Mouse (Mus musculus): ENCODE results near the gene Gemin4. TPM values are rescaled to one million over a fixed set of nuclear protein-coding genes. Genes with fewer than 3 reads are reported as not detected.
"Not testable (repeated sequence)": the region's sequence is repeated elsewhere in the genome, so short reads cannot be mapped to it uniquely, and the experiment has no call there.

The Gemin4 gene
- polyA plus RNA-seq, 1 experiment from 2014 or later, result 15.7 TPM

DNA sequence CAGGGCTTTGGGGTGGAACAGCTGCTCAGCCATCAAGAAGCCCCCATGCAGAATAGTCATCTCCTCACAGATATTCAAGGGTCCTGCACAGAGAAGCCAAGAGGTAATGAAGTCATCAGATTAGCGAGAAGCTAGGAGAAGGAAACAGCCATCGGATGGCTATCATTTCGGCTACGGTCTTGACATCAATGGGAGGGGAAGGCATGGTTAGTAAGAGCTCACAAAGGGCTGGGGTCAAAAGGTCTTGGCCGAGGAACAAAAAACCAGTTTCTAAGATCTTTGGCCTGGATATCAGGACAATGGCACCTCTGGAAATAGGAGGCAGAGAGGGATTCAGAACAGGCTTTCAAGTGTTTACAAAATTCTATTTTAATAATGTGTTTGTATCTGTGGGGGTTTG is 3.6 kb downstream of the Gemin4 start:
- Histone ChIP-seq H3K36me3 (peaks cover 52% of the 10 kb centered on the region), H3K4me3 (replicated peaks) (no peak overlapping the region), H3K27me3 (no peaks in the 10 kb centered on the region), H3K4me2 (replicated peaks) (no peak overlapping the region), H3K9me3 (no peaks in the 10 kb centered on the region), H3K9ac (replicated peaks) (no peak overlapping the region), H3K4me1 (replicated peaks) (peaks cover 16% of the 10 kb centered on the region), H3K27ac (no peak overlapping the region)
- no peak for ATAC-seq
- 22% methylated on average over 5 of the region's 5 CpGs for WGBS

DNA sequence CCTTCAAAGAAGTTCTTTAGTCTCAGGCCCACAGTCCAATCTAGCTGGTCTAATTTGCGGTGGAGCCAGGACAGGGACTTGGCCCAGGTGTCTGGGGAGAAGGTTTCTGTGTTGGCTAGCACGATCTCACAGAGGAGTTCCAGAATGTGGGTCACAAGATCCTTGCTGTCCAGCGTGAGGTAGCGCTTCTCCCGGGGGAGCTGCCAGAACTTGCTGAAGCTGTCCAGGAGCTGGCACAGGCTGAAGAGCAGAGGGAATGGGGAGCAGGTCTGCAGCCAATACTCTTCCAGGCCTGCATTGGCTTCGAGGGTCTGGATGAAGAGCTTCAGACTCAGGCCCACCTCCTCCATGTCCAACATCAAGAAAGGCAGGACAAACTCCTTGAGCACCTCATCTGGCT is 5.9 kb downstream of the Gemin4 start:
- H3K4me2 ChIP-seq (replicated peaks); H3K4me1 ChIP-seq (replicated peaks); H3K9ac ChIP-seq (replicated peaks); ATAC-seq; H3K27me3 ChIP-seq; H3K4me3 ChIP-seq (replicated peaks); H3K9me3 ChIP-seq; H3K27ac ChIP-seq: not testable (repeated sequence)
- H3K36me3 ChIP-seq, result peaks cover 74% of the 10 kb centered on the region
- WGBS, result 97% methylated on average over 5 of the region's 6 CpGs

DNA sequence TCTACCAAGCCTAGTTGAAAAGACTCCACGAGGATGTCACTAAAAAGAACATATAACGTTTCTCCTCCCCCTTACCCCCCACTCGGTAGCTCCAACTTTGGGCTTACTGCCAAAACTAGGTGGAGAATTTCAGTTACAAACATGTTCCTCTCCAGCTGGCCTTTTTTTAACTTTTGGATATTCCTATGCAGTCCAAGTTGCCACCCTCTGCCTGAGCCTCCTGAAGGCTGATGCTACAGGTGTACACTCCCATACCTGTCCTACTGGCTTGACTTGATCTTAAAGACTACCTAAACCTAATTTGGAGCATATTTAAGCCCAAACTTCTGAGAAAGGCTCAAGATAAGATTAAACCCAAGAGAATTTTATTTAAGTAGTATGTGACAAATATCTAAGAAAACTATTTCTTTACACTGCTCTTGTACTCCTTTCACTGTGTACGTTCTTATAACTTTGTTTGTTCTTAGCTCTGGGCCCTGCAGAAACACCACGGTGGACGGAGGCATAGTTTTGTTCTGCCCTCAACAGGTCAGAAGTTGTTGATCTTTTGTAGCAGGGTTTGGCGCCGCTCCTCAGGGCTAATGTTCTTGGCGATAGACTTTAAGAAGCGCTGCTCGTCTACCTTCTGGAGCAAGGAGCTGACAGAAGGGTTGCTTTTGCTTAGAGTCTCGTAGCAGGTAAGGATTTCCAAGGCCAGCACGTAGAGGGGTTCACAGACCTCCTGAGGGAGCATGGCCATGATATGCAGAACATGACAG is 7.1 kb downstream of the Gemin4 start:
- no peaks in the 10 kb centered on the region for H3K9me3 ChIP-seq
- no peak for ATAC-seq
- H3K36me3 ChIP-seq, result peaks cover 86% of the 10 kb centered on the region
- no peaks in the 10 kb centered on the region for H3K27me3 ChIP-seq
- H3K4me1 ChIP-seq (replicated peaks), result no peaks in the 10 kb centered on the region
- H3K9ac ChIP-seq (replicated peaks), result no peak overlapping the region
- H3K27ac ChIP-seq, result no peak overlapping the region
- no peak overlapping the region for H3K4me2 ChIP-seq (replicated peaks)
- WGBS, result 94% methylated on average over 13 of the region's 13 CpGs
- H3K4me3 ChIP-seq (replicated peaks), result no peak overlapping the region

DNA sequence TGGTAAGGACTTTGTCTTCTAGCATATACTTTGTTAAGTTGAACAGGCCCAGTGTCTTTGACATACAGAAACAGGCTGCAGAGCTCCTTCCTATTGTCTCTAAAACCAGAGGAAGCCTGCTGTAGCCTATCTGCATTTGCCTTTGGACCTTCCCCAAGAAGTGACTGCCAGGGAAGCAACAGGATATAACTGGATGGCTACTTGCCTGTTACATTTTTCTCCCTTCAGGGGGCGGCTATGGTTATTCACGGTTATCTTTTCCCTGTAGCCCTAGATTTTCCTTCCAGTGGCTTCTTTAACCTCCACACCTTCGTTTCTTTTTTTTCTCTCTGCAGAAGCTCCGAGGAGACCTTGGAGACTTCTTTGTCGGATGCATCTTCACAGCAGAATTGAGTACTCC is 10.7 kb downstream of the Gemin4 start:
- no peaks in the 10 kb centered on the region for H3K9me3 ChIP-seq
- peaks cover 70% of the 10 kb centered on the region for H3K36me3 ChIP-seq
- no peak overlapping the region for H3K4me3 ChIP-seq (replicated peaks)
- H3K4me2 ChIP-seq (replicated peaks), result no peak overlapping the region
- WGBS, result 91% methylated on average over 5 of the region's 5 CpGs
- no peak overlapping the region for H3K9ac ChIP-seq (replicated peaks)
- ATAC-seq, result no peak
- peaks cover 14% of the 10 kb centered on the region for H3K4me1 ChIP-seq (replicated peaks)
- H3K27ac ChIP-seq, result no peak overlapping the region
- no peaks in the 10 kb centered on the region for H3K27me3 ChIP-seq

DNA sequence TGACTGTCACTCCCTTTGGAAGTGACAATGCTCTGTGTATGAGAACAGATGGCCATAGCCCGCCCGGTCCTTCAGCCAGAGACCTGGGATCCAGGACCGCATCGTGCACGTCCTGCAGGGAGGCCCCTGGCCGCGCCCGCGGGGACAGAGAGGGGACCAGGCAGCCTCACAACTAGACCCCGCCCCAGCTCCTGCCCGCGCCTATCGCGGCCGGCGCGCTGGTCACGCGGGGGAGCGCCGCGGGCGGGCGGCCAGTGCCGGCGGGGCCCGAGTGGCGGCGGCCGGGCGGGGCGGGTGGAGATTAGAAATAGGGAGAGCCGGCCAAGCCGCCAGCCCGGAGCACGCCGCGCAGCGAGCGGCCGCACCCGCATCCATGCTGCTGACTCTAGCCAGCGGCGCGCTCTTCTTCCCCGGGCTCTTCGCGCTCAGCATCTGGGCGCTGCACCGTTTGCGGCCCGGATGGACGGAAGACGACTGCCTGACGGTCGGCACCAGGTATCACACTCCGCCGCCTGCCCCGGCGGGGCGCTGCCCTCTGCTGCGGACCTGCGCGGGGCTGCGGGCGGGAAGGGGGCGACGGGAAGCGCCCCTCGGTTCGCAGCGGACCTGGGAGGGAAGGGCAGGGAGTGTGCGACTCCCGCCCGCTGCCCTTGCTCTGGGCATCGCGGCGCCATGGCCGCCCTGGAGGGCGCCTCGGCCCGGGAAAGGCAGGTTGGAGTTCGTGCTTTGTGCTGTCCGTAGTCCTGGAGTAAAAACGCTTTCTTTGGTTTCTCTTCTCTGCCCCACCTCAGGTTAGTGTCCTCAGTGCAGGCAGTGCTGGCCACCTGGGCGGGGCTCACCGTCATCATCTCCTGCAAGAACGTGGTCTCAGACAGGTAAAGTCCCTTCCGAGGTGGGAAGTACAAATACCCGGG is 15.4 kb downstream of the Gemin4 start:
- Histone ChIP-seq H3K4me3 (replicated peaks) (peak overlapping the region; percentile 86), H3K27me3 (0 out of 2 replicates have a peak, but pooled peaks cover 6% of the 10 kb centered on the region), H3K4me1 (replicated peaks) (peaks cover 14% of the 10 kb centered on the region), H3K4me2 (replicated peaks) (peak overlapping the region; percentile 81), H3K9ac (replicated peaks) (peak overlapping the region; percentile 97), H3K36me3 (peaks cover 24% of the 10 kb centered on the region), H3K9me3 (no peaks in the 10 kb centered on the region), H3K27ac (peak overlapping the region; percentile 87)
- WGBS, result under 1% methylated on average over 76 of the region's 90 CpGs
- peak; percentile 98 for ATAC-seq

DNA sequence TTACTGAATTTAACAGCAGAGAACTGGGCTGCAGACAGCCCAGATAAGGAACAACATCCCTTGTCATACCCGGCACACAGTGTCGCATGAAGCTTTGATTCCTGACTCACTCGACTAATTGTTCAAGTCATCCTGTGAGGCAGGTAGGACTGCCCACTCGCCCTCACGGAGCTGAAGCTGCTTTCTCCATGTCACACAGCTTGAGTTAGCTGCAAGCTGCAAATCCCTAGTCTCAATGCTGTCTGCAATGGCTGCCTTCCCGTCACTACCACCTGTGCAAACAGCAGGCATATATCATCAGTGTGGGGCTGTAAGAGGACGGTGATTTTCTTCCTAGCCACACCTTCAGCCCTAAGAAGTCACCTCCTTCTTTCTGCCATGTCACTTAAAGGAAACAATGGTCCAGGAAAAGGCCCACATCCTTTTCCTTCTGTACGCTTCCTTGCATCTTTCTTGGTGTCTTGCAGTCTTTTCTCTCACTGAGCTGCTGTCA is 20.4 kb downstream of the Gemin4 start:
- WGBS, result 51% methylated on average over 8 of the region's 8 CpGs
- Histone ChIP-seq H3K9ac (replicated peaks) (0 out of 2 replicates have a peak overlapping the region, but pooled peaks have one; percentile 14), H3K4me2 (replicated peaks) (no peak overlapping the region), H3K4me3 (replicated peaks) (no peak overlapping the region), H3K27ac (no peak overlapping the region), H3K4me1 (replicated peaks) (no peaks in the 10 kb centered on the region; the same call in none of the 2 replicates), H3K9me3 (no peaks in the 10 kb centered on the region), H3K36me3 (no peaks in the 10 kb centered on the region), H3K27me3 (0 out of 2 replicates have a peak, but pooled peaks cover 7% of the 10 kb centered on the region)
- no peak for ATAC-seq

DNA sequence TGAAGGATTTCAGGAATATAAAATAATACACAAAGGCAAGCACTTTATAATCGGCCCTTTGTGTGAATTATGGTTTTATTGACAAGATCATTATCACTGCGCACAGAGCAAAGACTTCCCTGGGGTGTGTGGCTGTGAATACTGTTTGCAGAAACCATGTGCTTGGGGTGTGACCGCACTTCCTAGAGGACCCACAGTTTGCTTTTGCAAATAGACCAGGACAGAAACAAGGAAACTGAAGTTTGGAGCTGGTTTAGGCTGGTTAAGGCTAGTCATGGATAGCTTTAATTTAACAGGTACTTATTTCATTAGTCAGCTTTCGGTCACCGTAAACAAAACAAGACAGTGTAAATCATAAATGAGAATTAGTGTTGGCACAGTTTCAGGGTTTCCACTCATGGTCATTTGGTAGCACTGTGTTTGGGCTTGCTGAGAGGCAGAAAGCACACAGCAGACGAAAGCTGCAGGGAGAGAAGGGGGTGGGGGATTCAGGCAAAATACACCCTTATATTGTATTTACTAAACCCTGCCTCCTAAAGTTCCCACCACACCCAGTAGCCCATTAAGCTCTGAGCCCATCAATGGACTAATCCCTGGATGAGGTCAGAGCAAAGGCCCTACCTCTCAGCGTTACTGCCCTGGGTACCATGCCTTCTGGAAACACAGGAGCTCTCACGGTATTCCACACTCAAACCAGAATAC is 21.0 kb downstream of the Gemin4 start:
- no peaks in the 10 kb centered on the region; the same call in none of the 2 replicates for H3K4me1 ChIP-seq (replicated peaks)

DNA sequence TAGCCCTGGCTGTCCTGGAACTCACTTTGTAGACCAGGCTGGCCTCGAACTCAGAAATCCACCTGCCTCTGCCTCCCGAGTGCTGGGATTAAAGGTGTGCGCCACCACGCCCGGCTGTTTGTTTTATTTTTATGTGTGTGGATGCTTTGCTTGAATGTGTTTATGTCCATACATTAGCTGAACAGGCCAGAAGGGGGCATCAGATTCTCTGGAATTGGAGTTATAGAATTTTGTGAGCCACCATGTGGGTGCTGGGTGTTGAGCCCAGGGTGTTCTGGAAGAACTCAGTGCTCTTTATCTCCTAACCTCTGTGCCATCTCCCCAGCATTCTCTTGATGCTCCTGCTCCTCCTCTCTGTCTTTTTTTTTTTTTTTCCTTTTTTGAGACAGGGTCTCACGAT is 30.6 kb downstream of the Gemin4 start:
- Histone ChIP-seq H3K9ac (replicated peaks) (no peak overlapping the region), H3K27me3 (no peaks in the 10 kb centered on the region), H3K36me3 (no peaks in the 10 kb centered on the region), H3K4me1 (replicated peaks) (no peaks in the 10 kb centered on the region), H3K27ac (no peak overlapping the region), H3K4me3 (replicated peaks) (no peak overlapping the region), H3K9me3 (no peaks in the 10 kb centered on the region), H3K4me2 (replicated peaks) (no peak overlapping the region)
- no peak for ATAC-seq
- 84% methylated on average over 6 of the region's 6 CpGs for WGBS

More for the DNA sequence above, 21.0 kb downstream of the Gemin4 start:
- H3K9ac ChIP-seq (replicated peaks), result no peak overlapping the region
- H3K4me3 ChIP-seq (replicated peaks), result no peak overlapping the region
- H3K4me2 ChIP-seq (replicated peaks), result no peak overlapping the region
- H3K27me3 ChIP-seq, result 0 out of 2 replicates have a peak, but pooled peaks cover 7% of the 10 kb centered on the region
- 62% methylated on average over 8 of the region's 8 CpGs for WGBS
- H3K36me3 ChIP-seq, result no peaks in the 10 kb centered on the region
- no peak for ATAC-seq
- no peaks in the 10 kb centered on the region for H3K9me3 ChIP-seq
- no peak overlapping the region for H3K27ac ChIP-seq

DNA sequence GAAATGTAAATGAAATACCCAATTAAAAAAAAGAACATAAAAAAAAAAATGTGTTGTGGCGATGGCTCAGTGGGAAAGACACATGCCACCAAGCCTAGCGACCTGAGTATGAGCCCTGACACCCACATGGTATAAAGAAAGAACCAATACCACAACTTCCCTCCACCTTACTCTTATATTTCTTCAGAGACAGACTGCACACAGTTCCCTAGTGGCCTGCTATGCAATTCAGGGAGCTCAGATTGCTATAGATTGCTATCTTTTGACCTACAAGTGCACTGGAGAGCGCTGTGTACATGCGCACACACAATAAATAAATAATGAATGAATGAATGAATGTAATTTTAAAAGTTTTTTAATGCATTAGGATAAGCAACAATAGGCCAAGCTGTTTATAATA is 33.7 kb downstream of the Gemin4 start:
- no peaks in the 10 kb centered on the region for H3K9me3 ChIP-seq

DNA sequence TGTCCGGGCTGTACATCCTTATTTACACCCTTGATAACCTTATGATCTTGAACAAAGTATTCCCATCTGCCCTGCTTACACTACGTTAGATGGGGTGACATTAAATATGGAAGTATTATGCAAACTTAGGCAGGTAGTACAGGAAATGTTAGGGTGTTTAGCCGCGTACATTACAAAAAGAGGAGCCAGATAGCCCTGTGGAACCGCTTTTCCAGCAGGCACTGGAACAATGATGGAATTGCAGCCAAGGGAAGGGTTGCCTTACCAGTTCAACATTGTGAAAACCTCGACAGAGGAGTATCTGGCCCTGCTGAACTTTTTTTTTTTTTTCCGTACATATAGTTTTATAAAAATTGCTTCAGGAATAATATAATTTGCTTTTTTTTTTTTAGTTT is 37.3 kb downstream of the Gemin4 start:
- H3K9me3 ChIP-seq, result no peaks in the 10 kb centered on the region
- H3K4me2 ChIP-seq (replicated peaks), result peak overlapping the region; percentile 97
- H3K27me3 ChIP-seq, result no peaks in the 10 kb centered on the region
- 23% methylated on average over 7 of the region's 7 CpGs for WGBS
- H3K36me3 ChIP-seq, result no peaks in the 10 kb centered on the region
- H3K4me1 ChIP-seq (replicated peaks), result peaks cover 15% of the 10 kb centered on the region
- H3K9ac ChIP-seq (replicated peaks), result peak overlapping the region; percentile 82
- no peak overlapping the region for H3K27ac ChIP-seq
- no peak for ATAC-seq
- H3K4me3 ChIP-seq (replicated peaks), result peak overlapping the region; percentile 94

More for the DNA sequence above, 33.7 kb downstream of the Gemin4 start:
- Histone ChIP-seq H3K4me3 (replicated peaks) (no peak overlapping the region), H3K4me1 (replicated peaks) (peaks cover 6% of the 10 kb centered on the region), H3K36me3 (no peaks in the 10 kb centered on the region), H3K27me3 (no peaks in the 10 kb centered on the region), H3K9ac (replicated peaks) (no peak overlapping the region), H3K27ac (no peak overlapping the region), H3K4me2 (replicated peaks) (no peak overlapping the region)
- 81% methylated on average over 4 of the region's 4 CpGs for WGBS
- no peak for ATAC-seq

DNA sequence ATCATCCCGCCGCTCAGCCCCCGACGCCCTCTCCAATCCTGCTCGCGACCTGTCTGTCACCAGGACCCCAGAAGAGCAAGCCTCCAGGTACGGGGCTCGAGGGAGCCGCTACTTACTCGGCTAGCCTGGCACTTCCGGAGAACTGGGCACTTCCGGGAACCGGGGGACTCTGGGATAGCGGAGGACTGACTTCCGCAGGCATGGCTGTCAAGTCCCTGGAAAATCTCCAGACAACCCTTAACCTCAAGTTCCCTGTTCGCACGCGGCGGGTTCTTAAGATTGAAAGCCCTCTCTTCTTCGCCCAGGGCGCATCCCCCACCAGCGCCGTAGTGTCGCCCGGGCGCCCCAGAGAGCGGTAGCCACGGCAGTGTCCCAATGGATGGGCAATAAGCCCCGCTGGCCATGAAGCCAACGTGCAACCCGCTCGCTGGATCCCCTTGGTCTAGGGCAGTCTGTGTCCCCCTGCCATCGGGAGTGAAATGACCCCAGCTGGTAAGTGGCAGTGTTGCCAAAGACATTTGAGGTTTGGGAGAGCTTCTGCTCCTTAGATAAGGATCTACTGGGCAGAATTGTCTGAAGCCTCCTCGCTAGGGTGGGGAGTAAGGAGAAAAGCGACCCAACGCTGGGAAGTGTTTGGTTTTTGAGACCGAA is 37.8 kb downstream of the Gemin4 start, which contains the start of the genes Vps53 and Fam57a:
TSS of gene Vps53 (minus strand) at position 153 of the 651 bp plus-strand sequence.
TSS of gene Fam57a (plus strand) at position 177 of the 651 bp plus-strand sequence.
- whole genome bisulfite sequencing, result under 1% methylated on average over 37 of the region's 37 CpGs
- Histone ChIP-seq H3K36me3 (no peaks in the 10 kb centered on the region), H3K4me2 (replicated peaks) (peak within 1 kb of the TSS; percentile 97), H3K27ac (peak within 1 kb of the TSS; percentile 55), H3K9ac (replicated peaks) (peak within 1 kb of the TSS; percentile 82), H3K4me3 (replicated peaks) (peak within 1 kb of the TSS; percentile 94), H3K4me1 (replicated peaks) (peaks cover 15% of the 10 kb centered on the region), H3K27me3 (no peaks in the 10 kb centered on the region), H3K9me3 (no peaks in the 10 kb centered on the region)
- ATAC-seq, result peak; percentile 96
